Mouse (Mus musculus): ENCODE measurements around the gene Pigv.
A peak's percentile ranks its signal among the peaks of the same experiment; 100 is the strongest.

GRCm38 (mm10) chr4:133677266-133677665 lies 4.8 kb upstream of the Pigv start:
- TF ChIP-seq POLR2A (IDR thresholded peaks at IDR 0.05; ENCODE audit: control insufficient read depth in 1 of 2, insufficient read depth in 1 of 2, low read depth in 1 of 2, low read length in 2 of 2, poor library complexity in 1 of 2) (0 out of 4 replicates have a peak, but pooled peaks of 1 of the 2 experiments have one; percentile 25), CTCF (IDR thresholded peaks at IDR 0.05 in 2 of 3, conservative IDR thresholded peaks at IDR 0.05 in 1 of 3; ENCODE audit: control insufficient read depth in 1 of 3, insufficient read depth in 1 of 3, low read depth in 2 of 3, low read length in 3 of 3, poor library complexity in 1 of 3, severe bottlenecking in 1 of 3) (no peak), NELFE (IDR thresholded peaks at IDR 0.05; ENCODE audit: low read depth, low read length) (no peak), MAX (IDR thresholded peaks at IDR 0.05; ENCODE audit: low read length) (peak; percentile 40; the same call in 1 of the 2 replicates), GATA1 (IDR thresholded peaks at IDR 0.05; ENCODE audit: low read depth, low read length) (peak; percentile 75), ZMIZ1 (IDR thresholded peaks at IDR 0.05; ENCODE audit: low read depth, low read length) (peak; percentile 34; the same call in 1 of the 2 replicates), EP300 (IDR thresholded peaks at IDR 0.05; ENCODE audit: low read depth in 1 of 2, low read length in 2 of 2) (peak in 1 of 2 experiments; percentile 25; a peak in 1 of 4 replicates), ZC3H11A (IDR thresholded peaks at IDR 0.05; ENCODE audit: low read depth, low read length) (no peak), USF1 (IDR thresholded peaks at IDR 0.05; ENCODE audit: low read depth, low read length) (peak; percentile 71), ZKSCAN1 (IDR thresholded peaks at IDR 0.05; ENCODE audit: low read depth, low read length) (no peak), ZNF384 (IDR thresholded peaks at IDR 0.05; ENCODE audit: low read depth, low read length) (no peak), ELF1 (IDR thresholded peaks at IDR 0.05; ENCODE audit: low read depth, low read length) (no peak)
